Mouse (Mus musculus) testis, adult 2 months (tissue): ENCODE measurements at regions not wholly inside any gene's neighbourhood (a gene's known extent, or its start where the extent isn't known, plus 50 kb on each side); places are given as distances from the start of the nearest gene placed in this dataset.

Source experiments
- H3K27ac ChIP-seq: fragments of 200-500 bp; 2 replicates; pipeline ENCODE4 v1.5.1; 2012; ENCODE audit warnings: low read depth, low read length; ENCODE audit not compliant: control insufficient read depth, insufficient read depth
- H3K27me3 ChIP-seq: fragments of 200-500 bp; 2 replicates; pipeline ENCODE4 v1.6.1; 2012; ENCODE audit warnings: mild to moderate bottlenecking, low read length, moderate library complexity; ENCODE audit not compliant: control insufficient read depth, insufficient read depth
- H3K36me3 ChIP-seq: fragments of 200-500 bp; 2 replicates; pipeline ENCODE4 v1.6.1; 2012; ENCODE audit warnings: mild to moderate bottlenecking, low read length; ENCODE audit not compliant: control insufficient read depth, insufficient read depth
- H3K4me1 ChIP-seq: fragments of 200-500 bp; 2 replicates; pipeline ENCODE4 v1.6.1; 2012; ENCODE audit warnings: low read length; ENCODE audit not compliant: control insufficient read depth, insufficient read depth
- H3K4me3 ChIP-seq: fragments of 200-500 bp; 2 replicates; pipeline ENCODE4 v1.5.1; 2012; ENCODE audit warnings: low read depth, mild to moderate bottlenecking, low read length, moderate library complexity, mixed read lengths; ENCODE audit not compliant: control insufficient read depth
- CTCF ChIP-seq: fragments of 200-500 bp; IDR thresholded peaks from 2 replicates; pipeline ENCODE4 v1.5.1; 2012; ENCODE audit warnings: low read depth, mild to moderate bottlenecking, inconsistent platforms, low read length, moderate library complexity; ENCODE audit not compliant: control insufficient read depth, insufficient read depth, insufficient replicate concordance
- POLR2A ChIP-seq: fragments of 200-500 bp; IDR thresholded peaks from 2 replicates; pipeline ENCODE4 v1.6.1; 2012; ENCODE audit warnings: low read depth, mild to moderate bottlenecking, inconsistent platforms, low read length, moderate library complexity; ENCODE audit not compliant: control insufficient read depth

GRCm38 (mm10) chr1:125507786-125508514 lies 52.4 kb upstream of the Slc35f5 start:
- Histone ChIP-seq H3K36me3 (no peaks in the 10 kb centered on the region), H3K4me3 (no peak overlapping the region), H3K4me1 (no peaks in the 10 kb centered on the region), H3K27ac (no peak overlapping the region), H3K27me3 (no peaks in the 10 kb centered on the region)
- TF ChIP-seq POLR2A (no peak), CTCF (no peak)

DNA sequence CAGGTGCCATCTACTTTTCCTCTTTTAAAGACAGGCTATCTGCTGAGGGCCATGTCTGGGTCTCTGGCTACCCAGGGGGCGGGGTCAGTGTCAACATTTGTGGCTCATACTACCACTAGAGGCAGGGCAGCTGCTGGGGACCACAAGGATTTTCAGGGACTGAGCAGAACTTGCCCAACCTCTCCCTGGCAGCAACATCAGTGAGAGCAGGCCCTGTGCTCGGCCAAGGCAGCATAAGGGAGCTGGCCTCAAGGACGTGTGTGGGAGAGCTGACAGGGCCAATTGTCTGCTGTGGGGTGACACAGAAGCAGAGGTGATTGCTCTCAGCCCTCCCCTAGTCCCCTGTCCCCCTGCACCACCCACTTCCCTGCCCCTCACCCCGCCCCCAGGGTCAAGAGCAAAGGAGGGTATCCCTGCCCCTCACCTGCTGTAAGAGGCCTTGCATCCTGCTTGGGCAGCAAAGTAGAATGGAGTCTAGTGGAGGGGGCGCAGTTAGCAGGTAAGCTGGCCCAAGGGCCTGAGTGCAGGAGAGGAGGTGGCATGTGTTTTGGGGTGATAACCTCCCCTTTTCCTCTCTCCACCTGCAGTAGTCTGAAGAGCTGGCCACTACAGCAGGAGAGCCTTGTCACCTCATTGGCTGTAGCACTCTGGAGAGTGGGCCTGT lies 51.7 kb upstream of the Slc35f5 start:
- no peaks in the 10 kb centered on the region for H3K36me3 ChIP-seq
- no peak overlapping the region for H3K4me3 ChIP-seq
- no peak overlapping the region for H3K27ac ChIP-seq
- no peaks in the 10 kb centered on the region for H3K27me3 ChIP-seq
- H3K4me1 ChIP-seq: no peaks in the 10 kb centered on the region
- TF ChIP-seq POLR2A (no peak), CTCF (no peak)
